Mouse (Mus musculus) intestine, embryonic 16.5 days (tissue): ENCODE results near the gene Ncoa1. TPM values are rescaled to one million over a fixed set of nuclear protein-coding genes. Genes with fewer than 3 reads are reported as not detected.

Experiments used
- ATAC-seq: fragments of 200-750 bp; cut with Nextera tagmentation; 2 replicates; pipeline ENCODE4 v1.8.0; 2017; ENCODE audit warnings: moderate TSS enrichment, moderate library complexity
- H3K27ac ChIP-seq: fragments of 300-500 bp; sonication (generic); 2 replicates; pipeline ENCODE4 v1.5.1; 2014; ENCODE audit warnings: mild to moderate bottlenecking, low read length
- H3K27me3 ChIP-seq: fragments of 300-500 bp; sonication (generic); replicated peaks from 2 replicates; pipeline ENCODE4 v1.6.1; 2014; ENCODE audit warnings: low read length, control low read depth, mixed read lengths; ENCODE audit not compliant: control insufficient read depth, insufficient read depth
- H3K36me3 ChIP-seq: fragments of 300-500 bp; sonication (generic); 2 replicates; pipeline ENCODE4 v1.6.1; 2014; ENCODE audit warnings: low read length, control low read depth; ENCODE audit not compliant: control insufficient read depth, insufficient read depth
- H3K4me1 ChIP-seq: fragments of 300-500 bp; sonication (generic); 2 replicates; pipeline ENCODE4 v1.6.1; 2014; ENCODE audit warnings: low read length, control low read depth, mixed read lengths; ENCODE audit not compliant: control insufficient read depth, insufficient read depth
- H3K4me2 ChIP-seq: fragments of 300-500 bp; sonication (generic); 2 replicates; pipeline ENCODE4 v1.6.1; 2014; ENCODE audit warnings: low read depth, low read length, control low read depth
- H3K4me3 ChIP-seq: fragments of 300-500 bp; sonication (generic); 2 replicates; pipeline ENCODE4 v1.5.1; 2014; ENCODE audit warnings: mild to moderate bottlenecking, low read length
- H3K9ac ChIP-seq: fragments of 300-500 bp; sonication (generic); 2 replicates; pipeline ENCODE4 v1.6.1; 2014; ENCODE audit warnings: low read depth, low read length
- H3K9me3 ChIP-seq: fragments of 300-500 bp; sonication (generic); 2 replicates; pipeline ENCODE4 v1.6.1; 2016; ENCODE audit warnings: low read length, control low read depth; ENCODE audit not compliant: control insufficient read depth
- WGBS: fragments of 180-500 bp; shearing (Covaris S2); extraction: QIAGEN DNeasy Blood & Tissue Kit; methylation state at CpG from one replicate; pipeline ENCODE4 v1.1.7; 2014; 5-methylcytosine and 5-hydroxymethylcytosine counted together
- polyA plus RNA-seq: library from polyadenylated mRNA; unstranded; fragments of >200 nt; fragmentation: Nextera tagmentation; extraction: Ambion mirVana; gene quantifications from 2 replicates; pipeline ENCODE4 v1.2.1, GENCODE M21; 2015

Gene Ncoa1
- polyA plus RNA-seq: 4.7 and 4.9 TPM in 2 replicates

DNA sequence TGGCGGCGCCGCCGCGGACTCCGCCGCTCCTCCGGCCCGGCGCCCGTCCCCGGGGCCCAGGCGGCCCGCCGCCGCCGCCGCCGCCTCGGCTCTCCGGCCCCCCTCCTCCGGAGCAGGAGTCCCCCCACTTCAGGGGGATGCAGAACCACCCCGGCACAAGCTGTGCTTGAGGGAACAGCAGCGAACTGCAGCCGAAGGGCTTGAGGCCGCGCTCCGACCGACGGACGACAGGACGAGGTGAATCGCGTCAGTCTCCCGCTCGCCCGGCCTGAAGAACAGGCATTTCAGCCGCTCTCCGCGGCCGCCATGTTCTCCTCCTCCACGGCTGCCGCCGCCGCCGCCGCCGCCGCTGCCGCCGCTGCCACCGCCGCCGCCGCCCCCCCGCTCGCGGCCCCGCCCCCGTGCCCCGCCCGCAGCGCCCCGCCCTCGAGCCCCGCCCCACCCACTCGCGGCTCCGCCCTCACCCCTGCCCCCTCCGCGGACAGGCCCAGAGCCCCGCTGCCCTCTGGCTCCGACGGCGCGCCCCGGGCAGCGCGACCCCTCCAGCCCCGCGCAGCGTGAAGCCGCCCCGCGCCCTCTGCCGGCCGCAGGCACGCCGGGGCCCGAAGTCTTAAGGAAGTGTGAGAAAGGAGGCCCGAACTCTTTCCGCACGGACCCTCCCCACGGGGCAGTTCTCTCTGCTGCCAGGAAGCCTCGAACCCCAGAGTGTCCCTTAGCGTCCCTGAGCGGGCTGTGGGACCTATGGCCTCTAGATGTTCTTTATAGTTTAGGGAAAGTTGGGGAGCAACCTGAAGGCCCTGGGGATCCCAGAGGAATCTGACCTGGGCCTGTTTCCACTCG, at the start of gene Ncoa1:
TSS of gene Ncoa1 (minus strand) at position 351 of the 840 bp plus-strand sequence.
- Histone ChIP-seq H3K9ac (peak within 1 kb of the TSS; percentile 97), H3K27me3 (no peaks in the 10 kb centered on the region), H3K4me1 (peaks cover 11% of the 10 kb centered on the region), H3K4me3 (peak within 1 kb of the TSS; percentile 93), H3K4me2 (peak within 1 kb of the TSS; percentile 88), H3K9me3 (no peaks in the 10 kb centered on the region), H3K27ac (peak within 1 kb of the TSS; percentile 90), H3K36me3 (no peaks in the 10 kb centered on the region)
- peak; percentile 88 for ATAC-seq
- 1% methylated on average over 59 of the region's 98 CpGs for WGBS

DNA sequence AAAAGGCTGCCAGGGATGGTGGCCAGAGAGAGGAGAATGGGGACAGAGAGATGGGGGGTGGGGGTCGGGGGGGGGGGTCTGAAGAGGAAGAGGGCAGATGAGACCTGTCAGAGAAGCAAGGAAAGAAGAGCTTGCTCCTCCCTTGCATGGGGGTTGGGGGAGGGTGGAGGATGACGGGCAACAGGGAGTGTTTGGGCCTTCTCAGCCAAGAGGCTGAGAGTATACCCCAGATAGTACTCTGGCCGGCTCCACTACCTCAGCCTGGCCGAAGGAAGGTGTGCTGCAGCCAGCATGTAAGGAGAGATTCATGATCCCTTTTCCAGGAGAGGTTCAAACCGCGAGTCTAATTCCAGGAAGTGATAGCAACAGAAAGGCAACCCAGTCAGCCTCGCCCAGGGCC, 47.6 kb upstream of the Ncoa1 start:
- Histone ChIP-seq H3K4me3 (no peak overlapping the region), H3K4me1 (peaks cover 7% of the 10 kb centered on the region), H3K27ac (no peak overlapping the region), H3K36me3 (no peaks in the 10 kb centered on the region), H3K9me3 (no peaks in the 10 kb centered on the region), H3K9ac (no peak overlapping the region), H3K4me2 (no peak overlapping the region), H3K27me3 (no peaks in the 10 kb centered on the region)
- 36% methylated on average over 7 of the region's 7 CpGs for WGBS
- peak; percentile 41 for ATAC-seq

GRCm38 (mm10) chr12:4523688-4524298, 46.8 kb upstream of the Ncoa1 start:
- Histone ChIP-seq H3K9ac (0 out of 2 replicates have a peak overlapping the region, but pooled peaks have one; percentile 24), H3K27me3 (no peaks in the 10 kb centered on the region), H3K27ac (peak overlapping the region; percentile 53), H3K4me1 (peaks cover 7% of the 10 kb centered on the region), H3K4me2 (peak overlapping the region; percentile 33; the same call in 1 of the 2 replicates), H3K9me3 (no peaks in the 10 kb centered on the region), H3K4me3 (no peak overlapping the region), H3K36me3 (no peaks in the 10 kb centered on the region)
- ATAC-seq: peak; percentile 34
- 42% methylated on average over 9 of the region's 9 CpGs for WGBS

DNA sequence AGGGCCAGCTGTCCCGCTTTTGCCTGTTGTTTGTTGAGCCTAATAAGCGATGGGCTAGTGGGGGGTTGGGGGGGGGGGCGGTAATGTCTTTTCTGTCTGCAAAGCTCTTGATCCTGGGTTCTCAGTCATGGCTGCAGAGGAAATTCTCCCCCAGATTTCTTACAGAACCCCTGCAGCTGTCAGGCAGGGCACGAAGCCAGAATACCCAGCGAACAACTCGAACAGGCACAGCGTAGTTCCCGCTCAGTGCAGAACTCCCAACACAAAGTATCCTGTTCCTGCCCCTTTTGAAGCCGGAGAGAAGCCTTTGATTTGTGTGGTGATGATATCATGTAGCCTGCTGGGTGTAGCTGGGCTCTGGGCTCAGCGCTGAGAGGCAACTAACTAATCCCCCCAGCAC, 46.2 kb upstream of the Ncoa1 start:
- peak overlapping the region; percentile 48; the same call in 1 of the 2 replicates for H3K27ac ChIP-seq
- ATAC-seq: peak; percentile 76
- 4% methylated on average over 10 of the region's 10 CpGs for WGBS

GRCm38 (mm10) chr12:4518957-4519356, 42.0 kb upstream of the Ncoa1 start:
- H3K4me3 ChIP-seq: no peak overlapping the region
- 81% methylated on average over 11 of the region's 11 CpGs for WGBS
- no peaks in the 10 kb centered on the region for H3K27me3 ChIP-seq
- H3K9me3 ChIP-seq: no peaks in the 10 kb centered on the region
- no peak overlapping the region for H3K27ac ChIP-seq
- no peaks in the 10 kb centered on the region for H3K36me3 ChIP-seq
- peaks cover 7% of the 10 kb centered on the region for H3K4me1 ChIP-seq
- ATAC-seq: no peak
- no peak overlapping the region for H3K4me2 ChIP-seq
- no peak overlapping the region; the same call in 1 of the 2 replicates for H3K9ac ChIP-seq

More for the DNA sequence above, 46.2 kb upstream of the Ncoa1 start:
- no peaks in the 10 kb centered on the region for H3K9me3 ChIP-seq
- H3K9ac ChIP-seq: 0 out of 2 replicates have a peak overlapping the region, but pooled peaks have one; percentile 24
- H3K4me1 ChIP-seq: peaks cover 7% of the 10 kb centered on the region
- no peaks in the 10 kb centered on the region for H3K27me3 ChIP-seq
- H3K36me3 ChIP-seq: no peaks in the 10 kb centered on the region
- H3K4me3 ChIP-seq: 0 out of 2 replicates have a peak overlapping the region, but pooled peaks have one; percentile 5
- H3K4me2 ChIP-seq: peak overlapping the region; percentile 33

DNA sequence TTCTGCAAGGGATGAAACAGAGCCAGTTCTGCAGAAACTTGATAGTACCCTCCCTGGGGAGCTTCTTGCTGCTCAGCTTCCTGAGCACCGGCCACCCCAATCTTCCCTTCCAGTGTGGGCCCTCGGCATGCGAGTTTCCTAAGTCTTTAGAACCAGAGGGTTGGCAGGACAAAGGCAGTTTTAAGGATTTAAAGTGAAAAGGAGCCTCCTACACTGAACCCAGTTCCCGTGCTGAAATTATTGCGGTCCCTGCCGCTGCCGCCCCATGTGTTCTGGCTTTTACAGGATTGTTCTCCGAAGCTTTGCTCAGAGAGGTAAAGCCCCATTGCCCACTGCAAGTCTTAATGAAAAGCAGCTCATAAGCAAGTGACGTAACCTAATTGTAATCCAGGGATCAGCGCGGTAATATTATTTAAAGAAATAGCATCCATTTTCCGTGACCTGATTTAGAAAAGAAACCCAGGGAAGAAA, 32.6 kb upstream of the Ncoa1 start:
- WGBS: 67% methylated on average over 12 of the region's 12 CpGs
- H3K4me3 ChIP-seq: no peak overlapping the region

DNA sequence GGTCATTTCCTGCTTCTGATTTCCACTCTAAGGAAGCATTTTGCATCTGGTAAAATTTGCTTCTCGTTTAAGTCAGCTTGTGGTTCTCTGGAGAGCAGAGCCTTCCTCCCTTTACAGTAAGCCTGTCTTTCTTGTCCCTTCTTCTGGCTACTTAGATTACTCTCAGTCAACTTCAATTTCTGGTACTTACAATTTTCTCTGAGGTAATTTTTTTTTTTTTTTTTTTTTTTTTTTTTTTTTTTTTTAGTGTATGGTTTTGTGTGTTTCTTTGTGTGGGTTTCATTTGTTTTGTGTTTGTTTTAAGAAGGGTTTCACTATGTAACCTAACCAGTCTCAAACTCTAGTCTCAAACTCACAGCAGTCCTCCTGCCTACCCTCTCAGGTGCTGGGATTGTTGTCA, 31.2 kb upstream of the Ncoa1 start:
- Histone ChIP-seq H3K36me3 (no peaks in the 10 kb centered on the region), H3K4me3 (no peak overlapping the region), H3K4me2 (no peak overlapping the region), H3K27ac (no peak overlapping the region), H3K4me1 (no peaks in the 10 kb centered on the region), H3K27me3 (no peaks in the 10 kb centered on the region), H3K9me3 (no peaks in the 10 kb centered on the region), H3K9ac (no peak overlapping the region)
- WGBS: 68% methylated on average over 1 of the region's 1 CpGs
- ATAC-seq: no peak

More for the DNA sequence above, 32.6 kb upstream of the Ncoa1 start:
- H3K4me2 ChIP-seq: no peak overlapping the region
- H3K4me1 ChIP-seq: no peaks in the 10 kb centered on the region
- ATAC-seq: no peak
- H3K27ac ChIP-seq: no peak overlapping the region
- H3K36me3 ChIP-seq: no peaks in the 10 kb centered on the region
- H3K9ac ChIP-seq: no peak overlapping the region
- H3K27me3 ChIP-seq: no peaks in the 10 kb centered on the region
- no peaks in the 10 kb centered on the region for H3K9me3 ChIP-seq

- Histone ChIP-seq H3K9ac (no peak overlapping the region), H3K27ac (no peak overlapping the region), H3K9me3 (no peaks in the 10 kb centered on the region), H3K27me3 (no peaks in the 10 kb centered on the region), H3K4me2 (no peak overlapping the region), H3K4me1 (no peaks in the 10 kb centered on the region), H3K4me3 (no peak overlapping the region), H3K36me3 (no peaks in the 10 kb centered on the region)
- ATAC-seq: no peak
- 30% methylated on average over 6 of the region's 6 CpGs for WGBS
Observed at GRCm38 (mm10) chr12:4507461-4507860, 30.5 kb upstream of the Ncoa1 start.

DNA sequence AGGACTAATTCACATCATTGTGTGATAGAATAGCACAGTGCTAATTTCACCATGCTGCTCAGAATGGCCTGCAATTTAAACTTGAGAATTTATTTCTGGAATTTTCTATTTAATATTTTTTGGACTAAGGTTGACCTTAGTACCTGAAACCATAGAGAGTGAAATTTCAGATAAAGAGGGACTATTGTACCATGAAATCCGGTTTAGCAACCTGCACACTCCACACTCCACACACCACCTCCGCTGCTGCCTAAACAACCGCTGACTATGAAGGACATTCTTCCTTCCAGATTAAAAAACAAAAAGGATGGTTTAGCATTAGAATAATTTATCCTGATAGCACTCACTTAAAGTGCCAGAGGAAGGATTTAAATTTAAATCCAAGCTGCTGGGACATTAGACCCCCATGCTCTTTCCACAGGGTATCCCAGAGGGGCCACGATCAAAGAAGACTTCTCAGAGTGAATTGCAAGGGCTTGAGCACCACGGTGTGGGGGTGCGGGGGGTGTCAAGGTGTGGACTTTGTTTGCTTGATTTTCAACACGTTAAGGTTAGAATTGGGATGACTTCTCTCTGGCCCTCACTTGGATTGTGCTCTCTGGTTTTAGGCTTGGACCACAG, 29.9 kb upstream of the Ncoa1 start:
- Histone ChIP-seq H3K36me3 (no peaks in the 10 kb centered on the region), H3K4me3 (no peak overlapping the region), H3K27me3 (no peaks in the 10 kb centered on the region), H3K27ac (no peak overlapping the region), H3K9me3 (no peaks in the 10 kb centered on the region), H3K4me2 (no peak overlapping the region), H3K9ac (no peak overlapping the region), H3K4me1 (no peaks in the 10 kb centered on the region)
- 29% methylated on average over 7 of the region's 7 CpGs for WGBS
- ATAC-seq: peak; percentile 76
